Mouse (Mus musculus) bone marrow macrophage, adult 2 months (primary cell): ENCODE results near the gene Serping1.

Experiments used
- CTCF ChIP-seq: IDR thresholded peaks from 2 replicates; pipeline ENCODE4 v1.5.1; 2012; ENCODE audit warnings: low read depth, mild to moderate bottlenecking, low read length, moderate library complexity
- POLR2A ChIP-seq: IDR thresholded peaks from 2 replicates; pipeline ENCODE4 v1.6.1; 2012; ENCODE audit warnings: mild to moderate bottlenecking, low read depth, low read length, borderline replicate concordance

DNA sequence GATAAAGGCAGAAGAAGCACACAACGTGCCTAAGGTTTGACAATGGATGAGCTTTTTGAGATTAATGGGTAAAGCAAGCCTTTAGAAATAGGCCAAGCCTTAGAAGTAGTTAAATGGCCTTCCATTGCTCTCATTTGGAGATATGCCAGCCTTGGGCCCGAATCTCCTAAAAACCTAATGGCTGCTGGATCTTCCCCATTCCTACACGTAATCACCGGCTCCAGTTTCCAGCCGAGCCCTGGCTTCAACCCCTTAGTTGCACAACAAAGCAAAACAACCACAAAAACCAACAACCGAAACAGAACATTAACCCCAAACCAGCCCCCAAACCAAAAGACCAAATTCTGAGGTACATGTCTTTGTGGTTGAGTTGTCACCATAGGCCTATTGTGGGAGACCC is 421 bp upstream of the Serping1 start:
- TF ChIP-seq POLR2A, result no peak
- TF ChIP-seq CTCF, result no peak
